Mouse (Mus musculus): ENCODE measurements around the gene Btbd17. TPM values are rescaled to one million over a fixed set of nuclear protein-coding genes. Genes with fewer than 3 reads are reported as not detected.

Gene Btbd17
- polyA plus RNA-seq (2014; fragmentation: Illumina TruSeq; extraction: RNeasy Lipid Tissue Mini Kit (QIAGEN cat#74804); ENCODE audit: low read depth, low replicate concordance): not detected

DNA sequence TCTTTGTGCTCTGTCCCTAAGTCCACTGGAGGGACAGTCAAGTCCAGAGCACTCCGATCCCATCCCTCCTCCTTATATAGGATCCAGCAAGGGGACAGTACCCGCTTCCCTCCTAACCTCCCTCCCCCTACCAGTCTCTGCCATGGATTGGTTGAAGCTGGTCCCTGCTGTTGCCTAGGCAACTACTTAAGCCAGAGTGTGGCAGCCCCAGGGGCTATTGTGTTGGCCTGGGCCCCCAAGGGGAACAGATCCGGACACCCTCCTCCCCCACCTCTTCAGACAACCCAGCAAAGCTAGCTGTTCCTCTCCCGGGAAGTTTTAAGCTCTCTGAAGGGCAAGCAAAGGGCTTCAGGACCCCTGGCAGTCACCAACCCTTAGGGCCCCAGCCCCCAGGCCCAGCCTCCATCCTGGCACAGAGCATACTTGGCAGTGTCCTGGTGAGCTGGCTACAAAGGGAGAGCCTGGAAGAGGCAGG lies at the start of gene Btbd17:
Gene Btbd17 (minus strand): TSS at position 98 of the 475 bp plus-strand sequence.

DNA sequence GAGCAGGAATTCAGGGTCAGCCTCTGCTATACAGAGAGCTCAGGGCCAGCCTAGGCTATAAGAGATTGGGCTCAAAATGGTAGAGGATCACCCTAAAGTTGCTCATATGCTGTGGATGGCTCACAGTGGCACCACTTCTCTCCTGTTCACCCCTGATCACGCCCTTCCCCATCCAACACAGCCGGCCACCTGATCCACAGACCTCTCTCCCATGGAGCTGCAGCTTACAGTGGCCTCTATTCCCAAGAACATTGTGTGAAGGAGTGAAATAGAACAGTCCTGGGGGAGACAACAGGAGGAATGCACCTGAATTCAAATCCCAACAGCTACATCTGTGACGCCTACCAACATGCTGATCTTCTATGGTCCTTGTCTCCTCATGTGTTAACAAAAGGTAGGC lies 2.9 kb upstream of the Btbd17 start, which contains the start of gene Gpr142:
Gene Gpr142 (plus strand): TSS at position 301 of the 400 bp plus-strand sequence.

DNA sequence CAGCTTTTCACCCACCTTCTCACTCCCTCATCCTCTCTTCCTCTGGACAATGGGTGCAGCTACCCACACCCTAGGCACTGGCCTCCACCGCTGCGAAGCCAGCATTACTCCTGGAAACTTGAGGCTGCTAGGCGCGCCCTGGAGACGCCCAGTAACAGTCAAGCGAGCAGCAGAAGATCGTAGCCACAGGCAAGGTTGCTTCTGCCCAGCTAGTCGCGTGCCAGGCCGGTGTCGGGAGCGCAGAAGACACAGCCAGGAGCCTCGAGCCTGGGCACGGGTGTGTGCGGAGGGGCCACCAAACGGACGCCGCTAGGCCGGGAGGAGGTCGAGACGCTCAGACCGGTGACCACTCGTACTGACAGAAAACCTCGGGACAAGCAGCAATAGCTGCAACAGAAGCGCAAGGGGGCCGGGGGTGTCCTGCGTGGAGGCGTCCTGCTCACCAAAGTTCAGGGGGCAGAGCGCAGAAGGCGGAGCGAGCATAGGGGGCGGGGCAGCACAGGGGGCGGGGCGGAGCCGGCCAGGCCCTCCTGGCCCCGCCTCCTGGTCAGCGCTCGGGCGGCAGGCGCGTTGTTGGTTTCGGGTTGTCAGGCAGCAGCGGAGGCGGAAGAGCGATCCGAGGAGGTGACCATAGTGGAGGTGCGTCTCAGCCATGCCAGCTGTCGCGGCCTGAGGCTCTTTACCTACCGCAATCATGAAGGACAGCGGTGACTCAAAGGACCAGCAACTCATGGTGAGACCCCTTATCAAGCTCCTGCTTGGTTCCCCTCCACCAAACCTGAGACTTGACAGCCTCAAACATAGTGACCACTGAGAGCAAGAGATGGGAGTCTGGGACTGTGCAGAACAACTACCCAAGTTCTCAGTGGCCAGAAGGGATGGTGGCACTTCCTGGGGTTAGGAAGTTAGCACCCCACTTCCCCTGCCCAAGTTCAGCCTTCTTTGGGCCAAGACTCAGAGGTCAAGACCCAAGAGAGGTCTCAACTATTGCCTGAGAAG lies 30.6 kb downstream of the Btbd17 start, which contains the start of gene Kif19a:
Gene Kif19a (plus strand): TSS at position 569 of the 999 bp plus-strand sequence.

Other genes starting within 250 kb of the Btbd17 start
- gene Rpl38, start 127.4 kb downstream of the Btbd17 start, polyA plus RNA-seq (2014; fragmentation: Illumina TruSeq; extraction: RNeasy Lipid Tissue Mini Kit (QIAGEN cat#74804); ENCODE audit: low read depth, low replicate concordance): 144 TPM
- 1.5 TPM for gene Ttyh2, start 120.5 kb downstream of the Btbd17 start, polyA plus RNA-seq (2014; fragmentation: Illumina TruSeq; extraction: RNeasy Lipid Tissue Mini Kit (QIAGEN cat#74804); ENCODE audit: low read depth, low replicate concordance)
- gene Dnaic2, start 68.5 kb downstream of the Btbd17 start, polyA plus RNA-seq (2014; fragmentation: Illumina TruSeq; extraction: RNeasy Lipid Tissue Mini Kit (QIAGEN cat#74804); ENCODE audit: low read depth, low replicate concordance): 11.2 TPM
- gene Kif19a, start 30.6 kb downstream of the Btbd17 start, polyA plus RNA-seq (2014; fragmentation: Illumina TruSeq; extraction: RNeasy Lipid Tissue Mini Kit (QIAGEN cat#74804); ENCODE audit: low read depth, low replicate concordance): 0.29 TPM
- not detected for gene Gpr142, start 3.0 kb upstream of the Btbd17 start, polyA plus RNA-seq (2014; fragmentation: Illumina TruSeq; extraction: RNeasy Lipid Tissue Mini Kit (QIAGEN cat#74804); ENCODE audit: low read depth, low replicate concordance)
- gene Gprc5c, start 55.2 kb upstream of the Btbd17 start, polyA plus RNA-seq (2014; fragmentation: Illumina TruSeq; extraction: RNeasy Lipid Tissue Mini Kit (QIAGEN cat#74804); ENCODE audit: low read depth, low replicate concordance): 0.07 TPM
- 0.24 TPM for gene Cd300a, start 94.1 kb upstream of the Btbd17 start, polyA plus RNA-seq (2014; fragmentation: Illumina TruSeq; extraction: RNeasy Lipid Tissue Mini Kit (QIAGEN cat#74804); ENCODE audit: low read depth, low replicate concordance)
- gene Cd300lb, start 138.4 kb upstream of the Btbd17 start, polyA plus RNA-seq (2014; fragmentation: Illumina TruSeq; extraction: RNeasy Lipid Tissue Mini Kit (QIAGEN cat#74804); ENCODE audit: low read depth, low replicate concordance): not detected
- gene Cd300c, start 173.2 kb upstream of the Btbd17 start, polyA plus RNA-seq (2014; fragmentation: Illumina TruSeq; extraction: RNeasy Lipid Tissue Mini Kit (QIAGEN cat#74804); ENCODE audit: low read depth, low replicate concordance): not detected
- gene Cd300ld, start 194.0 kb upstream of the Btbd17 start, polyA plus RNA-seq (2014; fragmentation: Illumina TruSeq; extraction: RNeasy Lipid Tissue Mini Kit (QIAGEN cat#74804); ENCODE audit: low read depth, low replicate concordance): 0.41 TPM
- 0.22 TPM for gene Cd300c2, start 205.9 kb upstream of the Btbd17 start, polyA plus RNA-seq (2014; fragmentation: Illumina TruSeq; extraction: RNeasy Lipid Tissue Mini Kit (QIAGEN cat#74804); ENCODE audit: low read depth, low replicate concordance)
- gene Cd300ld2, start 220.2 kb upstream of the Btbd17 start, polyA plus RNA-seq (2014; fragmentation: Illumina TruSeq; extraction: RNeasy Lipid Tissue Mini Kit (QIAGEN cat#74804); ENCODE audit: low read depth, low replicate concordance): not detected
- not detected for gene Cd300ld4, start 231.1 kb upstream of the Btbd17 start, polyA plus RNA-seq (2014; fragmentation: Illumina TruSeq; extraction: RNeasy Lipid Tissue Mini Kit (QIAGEN cat#74804); ENCODE audit: low read depth, low replicate concordance)
- 1.1 TPM for gene Cd300ld5, start 241.8 kb upstream of the Btbd17 start, polyA plus RNA-seq (2014; fragmentation: Illumina TruSeq; extraction: RNeasy Lipid Tissue Mini Kit (QIAGEN cat#74804); ENCODE audit: low read depth, low replicate concordance)